Mouse (Mus musculus) cerebellum, adult 18-20 months (tissue): ENCODE results near the gene Zfp219.
A peak's percentile ranks its signal among the peaks of the same experiment; 100 is the strongest.

Experiments
- DNase-seq, 2 experiments: peaks; one replicate each; pipeline ENCODE4 v3.0.0; 2021

Zfp219 gene

DNA sequence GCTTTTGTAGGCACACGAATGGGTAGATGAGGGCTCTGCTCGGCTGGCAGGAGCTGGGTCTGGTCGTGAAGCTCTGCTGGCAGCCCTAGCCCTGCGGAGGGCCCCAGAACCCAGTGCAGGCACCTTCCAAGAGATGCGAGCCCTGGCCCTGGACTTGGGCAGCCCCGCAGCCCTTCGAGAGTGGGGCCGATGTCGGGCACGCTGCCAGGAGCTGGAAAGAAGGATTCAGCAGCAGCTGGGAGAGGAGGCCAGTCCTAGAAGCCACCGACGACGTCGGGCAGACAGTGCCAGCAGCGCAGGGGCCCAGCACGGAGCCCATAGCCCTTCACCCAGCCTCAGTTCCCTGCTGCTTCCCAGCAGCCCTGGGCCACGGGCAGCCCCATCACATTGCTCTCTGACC is 23.7 kb downstream of the Zfp219 start:
- DNase-seq, result no peak

- DNase-seq, result no peak
These were observed 24.2 kb downstream of the Zfp219 start for GRCm38 (mm10) chr14:51996231-51996841.

- no peak for DNase-seq
These were observed 25.2 kb downstream of the Zfp219 start for GRCm38 (mm10) chr14:51995219-51995871.

DNA sequence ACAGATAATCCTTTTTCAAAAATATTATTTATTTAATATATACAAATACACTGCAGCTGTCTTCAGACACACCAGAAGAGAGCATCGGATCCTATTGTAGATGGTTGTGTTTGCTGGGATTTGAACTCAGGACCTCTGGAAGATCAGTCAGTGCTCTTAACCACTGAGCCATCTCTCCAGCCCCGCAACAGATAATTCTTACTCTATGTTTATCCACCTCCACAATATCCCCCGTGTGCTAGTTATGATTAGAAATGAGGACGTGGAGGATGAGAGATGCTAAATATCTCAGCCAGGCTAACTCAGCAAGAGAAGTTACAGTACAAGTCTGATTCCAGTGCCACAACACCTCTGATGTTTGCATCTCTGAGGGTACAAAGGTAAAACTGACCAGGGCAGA is 26.1 kb downstream of the Zfp219 start:
- no peak for DNase-seq

- DNase-seq, result no peak
These were observed 31.0 kb downstream of the Zfp219 start for GRCm38 (mm10) chr14:51989461-51989970.

GRCm38 (mm10) chr14:51988731-51989130 is 31.8 kb downstream of the Zfp219 start:
- DNase-seq, result no peak

- DNase-seq, result no peak
These were observed 33.4 kb downstream of the Zfp219 start for GRCm38 (mm10) chr14:51987177-51987576.

GRCm38 (mm10) chr14:51986153-51986505 is 34.4 kb downstream of the Zfp219 start:
- DNase-seq, result no peak

- DNase-seq, result peak; percentile 54 to 60
These were observed 35.0 kb downstream of the Zfp219 start for GRCm38 (mm10) chr14:51985301-51986152.

GRCm38 (mm10) chr14:51984247-51985231 is 36.0 kb downstream of the Zfp219 start, which contains the start of gene Arhgef40:
Gene Arhgef40, plus strand, starts transcription at chr14:51984719.
- DNase-seq, result peak; percentile 56 to 71

- DNase-seq, result no peak
These were observed 36.7 kb downstream of the Zfp219 start for GRCm38 (mm10) chr14:51983855-51984246.

DNA sequence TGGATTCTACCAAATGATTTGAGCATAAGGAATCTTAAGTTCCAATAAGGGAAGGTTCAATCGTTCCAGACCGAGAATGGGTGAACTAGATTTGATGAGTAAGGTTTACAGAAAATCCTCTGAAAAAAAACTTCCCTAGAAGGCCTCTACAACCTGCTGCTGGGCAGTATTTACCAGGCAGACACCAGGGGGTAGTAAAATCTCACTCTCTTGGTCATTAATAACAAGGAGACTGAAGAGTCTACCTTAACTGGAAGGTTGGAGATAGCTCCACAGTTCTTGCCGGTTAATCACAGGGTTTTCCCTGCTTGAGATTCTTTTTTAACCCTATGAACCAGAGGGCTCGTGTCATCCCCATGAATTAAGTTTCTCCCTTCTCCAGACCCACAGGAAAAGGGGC is 37.3 kb downstream of the Zfp219 start:
- DNase-seq, result no peak

DNA sequence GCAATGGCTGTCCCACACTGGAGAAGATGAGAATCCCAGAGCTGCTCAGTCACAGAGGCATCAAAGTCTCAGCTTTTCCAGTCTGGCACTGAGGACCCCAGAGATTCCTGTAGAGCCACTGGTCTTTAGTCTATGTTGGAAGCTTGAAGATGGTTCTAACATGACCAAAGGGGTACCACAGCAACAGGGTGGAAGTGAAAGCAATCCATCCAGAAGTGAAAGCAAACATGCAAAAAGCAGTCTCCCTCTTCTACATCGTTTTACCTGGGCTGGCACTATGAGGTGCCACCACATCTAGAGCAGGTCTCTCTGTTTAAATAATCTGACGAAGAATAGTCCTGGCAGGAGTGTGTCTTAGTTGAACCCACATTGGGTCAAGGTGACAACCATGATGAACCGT is 41.3 kb downstream of the Zfp219 start:
- DNase-seq, result no peak

DNA sequence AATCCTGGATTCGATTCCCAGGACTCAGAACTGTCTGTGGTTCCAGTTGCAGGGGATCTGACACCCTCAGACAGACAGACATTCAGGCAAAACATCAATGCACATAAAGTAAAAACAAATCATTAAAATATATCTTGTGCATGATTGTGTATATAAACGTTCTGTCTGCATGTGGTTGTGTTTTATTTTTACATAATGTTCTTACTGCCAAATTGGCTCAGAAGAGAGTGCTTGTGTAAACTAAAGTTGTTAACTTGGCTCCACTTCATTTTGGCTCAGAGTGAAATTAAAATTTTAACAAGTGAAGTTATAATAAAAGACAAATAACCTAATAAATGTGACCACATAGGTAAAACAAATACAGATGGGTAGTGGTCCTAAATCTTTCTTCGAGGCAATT is 53.1 kb downstream of the Zfp219 start:
- no peak for DNase-seq

GRCm38 (mm10) chr14:51960316-51960715 is 60.2 kb downstream of the Zfp219 start:
- DNase-seq, result no peak
